Mouse (Mus musculus) liver, adult 2 months (tissue): ENCODE measurements at regions not wholly inside any gene's neighbourhood (a gene's known extent, or its start where the extent isn't known, plus 50 kb on each side); places are given as distances from the start of the nearest gene placed in this dataset.

Source experiments
- DNase-seq: peaks from one replicate; pipeline ENCODE4 v3.0.0-alpha.2; 2011; ENCODE audit warnings: low read depth, low spot score; ENCODE audit errors: extremely low read depth
- H3K27ac ChIP-seq: fragments of 200-500 bp; replicated peaks from 2 replicates; pipeline ENCODE4 v1.5.1; 2012; ENCODE audit warnings: low read depth, mild to moderate bottlenecking, control low read depth, inconsistent platforms, low read length; ENCODE audit not compliant: insufficient read depth
- H3K27me3 ChIP-seq: fragments of 200-500 bp; 2 replicates; pipeline ENCODE4 v1.6.1; 2012; ENCODE audit warnings: mild to moderate bottlenecking, moderate library complexity, low read length, inconsistent platforms; ENCODE audit not compliant: control insufficient read depth, insufficient read depth
- H3K36me3 ChIP-seq: fragments of 200-500 bp; 2 replicates; pipeline ENCODE4 v1.6.1; 2012; ENCODE audit warnings: low read length, inconsistent platforms; ENCODE audit not compliant: control insufficient read depth, insufficient read depth
- H3K4me1 ChIP-seq: fragments of 200-500 bp; 2 replicates; pipeline ENCODE4 v1.6.1; 2011; ENCODE audit warnings: low read length; ENCODE audit not compliant: control insufficient read depth, insufficient read depth
- H3K4me3 ChIP-seq: fragments of 200-500 bp; 2 replicates; pipeline ENCODE4 v1.5.1; 2011; ENCODE audit warnings: low read depth, mild to moderate bottlenecking, control low read depth, low read length, moderate library complexity; ENCODE audit not compliant: insufficient read depth
- H3K79me2 ChIP-seq: fragments of 200-500 bp; 2 replicates; pipeline ENCODE4 v1.6.1; 2012; ENCODE audit warnings: inconsistent platforms, mild to moderate bottlenecking, low read length, moderate library complexity; ENCODE audit not compliant: control insufficient read depth, insufficient read depth
- H3K9ac ChIP-seq: fragments of 200-500 bp; 2 replicates; pipeline ENCODE4 v1.6.1; 2012; ENCODE audit warnings: low read depth, mild to moderate bottlenecking, control low read depth, inconsistent platforms, low read length
- CTCF ChIP-seq: fragments of 200-500 bp; IDR thresholded peaks from 2 replicates; pipeline ENCODE4 v1.5.1; 2011; ENCODE audit warnings: low read depth, low read length, control low read depth
- POLR2A ChIP-seq: fragments of 200-500 bp; IDR thresholded peaks from 2 replicates; pipeline ENCODE4 v1.6.1; 2011; ENCODE audit warnings: low read length, control low read depth; ENCODE audit not compliant: insufficient read depth; ENCODE audit errors: extremely low read depth
- WGBS: fragments of 180-500 bp; shearing (Covaris S2); methylation state at CpG from one replicate; pipeline ENCODE4 v1.1.7; 2018; 5-methylcytosine and 5-hydroxymethylcytosine counted together

GRCm38 (mm10) chr12:106411075-106411474 is 401.0 kb downstream of the Vrk1 start:
- WGBS: 84% methylated on average over 7 of the region's 7 CpGs
- no peak for TF ChIP-seq POLR2A
- no peak for TF ChIP-seq CTCF
- DNase-seq: no peak
- Histone ChIP-seq H3K9ac (no peak overlapping the region), H3K79me2 (no peaks in the 10 kb centered on the region), H3K4me3 (no peak overlapping the region), H3K27ac (no peak overlapping the region), H3K4me1 (no peaks in the 10 kb centered on the region), H3K27me3 (no peaks in the 10 kb centered on the region), H3K36me3 (no peaks in the 10 kb centered on the region)

- no peak for DNase-seq
- no peaks in the 10 kb centered on the region for H3K4me1 ChIP-seq
- 59% methylated on average over 4 of the region's 4 CpGs for WGBS
Measured at GRCm38 (mm10) chr12:106426631-106427030, 416.6 kb downstream of the Vrk1 start.

GRCm38 (mm10) chr12:106429991-106430390 is 420.0 kb downstream of the Vrk1 start:
- DNase-seq: no peak
- no peaks in the 10 kb centered on the region for H3K79me2 ChIP-seq
- no peak overlapping the region for H3K4me3 ChIP-seq
- H3K27me3 ChIP-seq: no peaks in the 10 kb centered on the region
- WGBS: 67% methylated on average over 7 of the region's 7 CpGs
- H3K36me3 ChIP-seq: no peaks in the 10 kb centered on the region
- H3K4me1 ChIP-seq: no peaks in the 10 kb centered on the region
- H3K9ac ChIP-seq: no peak overlapping the region
- no peak for TF ChIP-seq POLR2A
- no peak for TF ChIP-seq CTCF
- H3K27ac ChIP-seq: no peak overlapping the region

More at GRCm38 (mm10) chr12:106426631-106427030, 416.6 kb downstream of the Vrk1 start:
- no peak overlapping the region for H3K9ac ChIP-seq
- TF ChIP-seq CTCF (no peak), POLR2A (no peak)
- H3K36me3 ChIP-seq: no peaks in the 10 kb centered on the region
- no peaks in the 10 kb centered on the region for H3K79me2 ChIP-seq
- no peak overlapping the region for H3K27ac ChIP-seq
- no peak overlapping the region for H3K4me3 ChIP-seq
- H3K27me3 ChIP-seq: no peaks in the 10 kb centered on the region

GRCm38 (mm10) chr12:106445151-106445550 is 435.1 kb downstream of the Vrk1 start:
- no peak for TF ChIP-seq CTCF
- Histone ChIP-seq H3K79me2 (no peaks in the 10 kb centered on the region), H3K36me3 (no peaks in the 10 kb centered on the region), H3K4me1 (no peaks in the 10 kb centered on the region), H3K9ac (no peak overlapping the region), H3K27ac (no peak overlapping the region), H3K4me3 (no peak overlapping the region), H3K27me3 (no peaks in the 10 kb centered on the region)
- WGBS: 87% methylated on average over 7 of the region's 7 CpGs
- DNase-seq: no peak

- no peaks in the 10 kb centered on the region for H3K4me1 ChIP-seq
- no peak overlapping the region for H3K9ac ChIP-seq
- H3K36me3 ChIP-seq: no peaks in the 10 kb centered on the region
- TF ChIP-seq CTCF (no peak), POLR2A (no peak)
- DNase-seq: no peak
- H3K27me3 ChIP-seq: no peaks in the 10 kb centered on the region
- no peak overlapping the region for H3K4me3 ChIP-seq
- no peak overlapping the region for H3K27ac ChIP-seq
- no peaks in the 10 kb centered on the region for H3K79me2 ChIP-seq
- WGBS: 54% methylated on average over 10 of the region's 10 CpGs
Measured at GRCm38 (mm10) chr12:106445976-106446375, 435.9 kb downstream of the Vrk1 start.

- no peak for TF ChIP-seq CTCF
- no peak for TF ChIP-seq POLR2A
- no peak overlapping the region for H3K27ac ChIP-seq
- no peak for DNase-seq
- H3K4me3 ChIP-seq: no peak overlapping the region
- 87% methylated on average over 20 of the region's 20 CpGs for WGBS
- no peaks in the 10 kb centered on the region for H3K27me3 ChIP-seq
- no peak overlapping the region for H3K9ac ChIP-seq
- no peaks in the 10 kb centered on the region for H3K36me3 ChIP-seq
- H3K79me2 ChIP-seq: no peaks in the 10 kb centered on the region
- H3K4me1 ChIP-seq: no peaks in the 10 kb centered on the region
Measured at GRCm38 (mm10) chr12:106446876-106447532, 437.0 kb downstream of the Vrk1 start.
